Mouse (Mus musculus): Measurements from ENCODE around the gene Olfr273. TPM values are rescaled to one million over a fixed set of nuclear protein-coding genes. Genes with fewer than 3 reads are reported as not detected.
"Not testable (repeated sequence)": the region's sequence is repeated elsewhere in the genome, so short reads cannot be mapped to it uniquely, and the experiment has no call there.

The Olfr273 gene
- not detected in 2 replicates for polyA plus RNA-seq (2012; rRNA removed)

DNA sequence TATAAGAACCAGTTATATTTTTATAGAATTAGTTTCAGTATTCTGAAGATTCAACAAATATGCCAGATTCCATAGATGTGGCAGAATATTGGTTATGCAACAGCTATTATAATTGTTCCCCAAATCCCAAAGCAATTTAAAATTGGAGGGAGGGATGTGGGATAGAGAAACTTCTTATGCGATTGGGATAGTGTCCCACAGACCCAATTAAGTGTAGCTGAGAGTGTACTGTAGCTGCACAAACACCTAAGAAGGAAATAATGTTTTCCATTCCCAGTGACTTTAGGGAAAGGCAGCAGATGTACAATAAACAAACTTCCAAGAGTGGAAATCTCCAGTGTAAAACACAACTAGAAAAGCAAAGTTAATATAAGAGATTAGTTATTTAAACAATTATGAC is at the start of gene Olfr273:
TSS of gene Olfr273 (minus strand) at position 101 of the 400 bp plus-strand sequence.
- no peak for DNase-seq (ENCODE audit: low spot score)

DNA sequence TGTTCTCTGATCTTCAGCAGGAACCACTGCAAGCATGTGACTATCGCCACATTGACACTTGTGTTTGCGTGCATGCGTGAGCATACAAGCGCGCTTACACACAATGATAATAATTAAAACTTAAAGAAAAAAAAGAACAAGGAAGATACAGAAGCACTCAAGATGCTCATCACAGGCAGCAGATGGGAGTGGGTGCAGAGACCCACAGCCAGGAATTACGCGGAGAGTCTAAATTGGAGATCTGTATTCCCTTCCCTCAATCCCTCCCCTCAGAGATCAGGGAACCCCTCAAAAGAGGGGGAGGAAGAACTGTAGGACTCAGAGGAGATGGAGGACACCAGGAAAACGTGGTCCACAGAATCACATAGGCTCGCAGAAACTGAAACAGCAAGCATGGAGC is 5.1 kb upstream of the Olfr273 start:
- DNase-seq (ENCODE audit: low spot score): no peak

- no peak for DNase-seq (ENCODE audit: low spot score)
Observed at GRCm38 (mm10) chr4:52849672-52850071, 9.4 kb downstream of the Olfr273 start.

- DNase-seq (ENCODE audit: low spot score): no peak
Observed at GRCm38 (mm10) chr4:52849039-52849635, 9.9 kb downstream of the Olfr273 start.

DNA sequence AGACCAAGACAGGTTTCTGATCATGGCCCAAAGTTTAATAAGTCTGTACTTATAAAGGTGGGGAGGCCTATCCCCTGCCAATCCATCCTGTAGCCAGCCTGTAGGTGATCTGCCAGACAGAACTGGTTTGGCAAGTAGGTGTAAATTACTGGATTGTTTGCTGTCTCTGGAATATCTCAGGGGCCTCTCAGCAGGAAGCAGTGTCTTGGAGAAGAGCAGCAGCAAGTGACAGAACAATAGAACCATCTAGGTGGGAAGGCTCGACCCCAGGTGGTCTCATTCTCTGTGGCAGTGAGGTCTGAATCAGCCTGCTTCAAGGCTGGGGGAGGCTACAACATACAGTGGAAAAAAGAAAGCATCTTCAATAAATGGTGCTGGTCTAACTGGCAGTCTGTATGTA is 13.6 kb downstream of the Olfr273 start:
- DNase-seq (ENCODE audit: low spot score): not testable (repeated sequence)

DNA sequence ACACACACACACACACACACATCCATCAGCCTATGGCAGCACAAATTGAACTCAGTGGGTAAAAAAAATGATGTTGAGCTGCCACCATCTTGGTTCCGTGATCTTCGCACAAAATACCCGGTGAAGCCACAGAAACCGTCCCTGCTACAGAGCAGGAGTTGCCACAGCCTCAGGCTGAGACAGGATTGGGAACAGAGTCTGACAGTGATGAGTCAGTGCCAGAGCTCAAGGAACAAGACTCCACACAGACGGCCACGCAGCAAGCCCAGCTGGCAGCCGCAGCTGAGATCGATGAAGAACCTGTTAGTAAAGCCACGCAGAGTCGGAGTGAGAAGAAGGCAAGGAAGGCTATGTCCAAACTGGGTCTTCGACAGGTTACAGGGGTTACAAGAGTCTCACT is 37.7 kb downstream of the Olfr273 start:
- no peak for DNase-seq (ENCODE audit: low spot score)

DNA sequence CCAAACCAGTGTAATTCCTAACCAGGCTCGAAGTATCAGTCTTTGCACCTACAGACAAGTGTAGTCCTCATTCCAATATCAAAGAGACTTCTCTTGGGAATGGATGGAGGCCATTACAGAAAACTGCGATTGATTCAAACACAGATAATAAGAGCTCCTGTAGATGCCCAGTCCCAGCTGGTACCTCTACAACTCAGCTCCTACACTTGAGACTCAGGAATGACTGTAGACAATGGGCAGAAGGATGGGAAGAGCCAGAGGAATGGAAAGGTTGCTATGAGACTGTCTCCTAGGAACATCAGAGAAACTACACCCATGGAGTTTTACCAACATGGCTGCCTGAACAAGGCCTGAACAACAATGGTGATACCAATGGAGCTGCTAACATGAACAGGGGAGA is 44.7 kb downstream of the Olfr273 start, which contains the start of gene Olfr275:
TSS of gene Olfr275 (plus strand) at position 301 of the 400 bp plus-strand sequence.
- no peak for DNase-seq (ENCODE audit: low spot score)

- no peak for DNase-seq (ENCODE audit: low spot score)
Observed at GRCm38 (mm10) chr4:52811871-52812270, 47.2 kb downstream of the Olfr273 start.

Other genes with a start within 250 kb of the Olfr273 start
- gene Olfr275, start 44.6 kb downstream of the Olfr273 start, polyA plus RNA-seq (2012; rRNA removed): not detected in 2 replicates
- not detected in 2 replicates for gene Olfr272, start 59.9 kb upstream of the Olfr273 start, polyA plus RNA-seq (2012; rRNA removed)
- not detected in 2 replicates for gene Olfr270, start 105.3 kb upstream of the Olfr273 start, polyA plus RNA-seq (2012; rRNA removed)
- not detected in 2 replicates for gene Nipsnap3a, start 130.0 kb upstream of the Olfr273 start, polyA plus RNA-seq (2012; rRNA removed)
- 30.0 and 41.0 TPM in 2 replicates for gene Nipsnap3b, start 152.6 kb upstream of the Olfr273 start, polyA plus RNA-seq (2012; rRNA removed)